Mouse (Mus musculus) forebrain, embryonic 16.5 days (tissue): ENCODE data around the gene Urb1. TPM values are rescaled to one million over a fixed set of nuclear protein-coding genes. Genes with fewer than 3 reads are reported as not detected.
A peak's percentile ranks its signal among the peaks of the same experiment; 100 is the strongest.

Source experiments
- ATAC-seq: fragments of 200-750 bp; cut with Nextera tagmentation; 2 replicates; pipeline ENCODE4 v1.8.0; 2017; ENCODE audit warnings: mild to moderate bottlenecking, moderate library complexity
- H3K27ac ChIP-seq: fragments of 300-500 bp; sonication (generic); 2 replicates; pipeline ENCODE4 v1.5.1; 2014; ENCODE audit warnings: low read length, control low read depth
- H3K27me3 ChIP-seq: fragments of 300-500 bp; sonication (generic); replicated peaks from 2 replicates; pipeline ENCODE4 v1.6.1; 2014; ENCODE audit warnings: low read length; ENCODE audit not compliant: control insufficient read depth, insufficient read depth
- H3K36me3 ChIP-seq: fragments of 300-500 bp; sonication (generic); 2 replicates; pipeline ENCODE4 v1.6.1; 2014; ENCODE audit not compliant: control insufficient read depth, insufficient read depth
- H3K4me1 ChIP-seq: fragments of 300-500 bp; sonication (generic); replicated peaks from 2 replicates; pipeline ENCODE4 v1.6.1; 2014; ENCODE audit warnings: low read length; ENCODE audit not compliant: control insufficient read depth, insufficient read depth
- H3K4me2 ChIP-seq: fragments of 300-500 bp; sonication (generic); 2 replicates; pipeline ENCODE4 v1.6.1; 2014; ENCODE audit warnings: mild to moderate bottlenecking, low read length, control low read depth
- H3K4me3 ChIP-seq: fragments of 300-500 bp; sonication (generic); replicated peaks from 2 replicates; pipeline ENCODE4 v1.5.1; 2014; ENCODE audit warnings: mild to moderate bottlenecking, low read length, control low read depth
- H3K9ac ChIP-seq: fragments of 300-500 bp; sonication (generic); replicated peaks from 2 replicates; pipeline ENCODE4 v1.6.1; 2014; ENCODE audit warnings: low read depth, low read length, control low read depth
- H3K9me3 ChIP-seq: fragments of 300-500 bp; sonication (generic); 2 replicates; pipeline ENCODE4 v1.6.1; 2016; ENCODE audit warnings: low read length; ENCODE audit not compliant: control insufficient read depth
- WGBS: fragments of 180-500 bp; shearing (Covaris S2); extraction: QIAGEN DNeasy Blood & Tissue Kit; methylation state at CpG from one replicate; pipeline ENCODE4 v1.1.7; 2014; 5-methylcytosine and 5-hydroxymethylcytosine counted together
- polyA plus RNA-seq: library from polyadenylated mRNA; unstranded; fragments of >200 nt; fragmentation: Nextera tagmentation; extraction: Ambion mirVana; gene quantifications from 2 replicates; pipeline ENCODE4 v1.2.1, GENCODE M21; 2015

Gene Urb1
- polyA plus RNA-seq, 1 experiment from 2014 or later = 11.7 TPM

- Histone ChIP-seq H3K4me2 (no peak overlapping the region), H3K4me3 (no peak overlapping the region), H3K27ac (no peak overlapping the region), H3K9ac (no peak overlapping the region), H3K36me3 (no peaks in the 10 kb centered on the region), H3K4me1 (peaks cover 26% of the 10 kb centered on the region), H3K9me3 (no peaks in the 10 kb centered on the region), H3K27me3 (no peaks in the 10 kb centered on the region)
- peak; percentile 54 for ATAC-seq
- 10% methylated on average over 9 of the region's 9 CpGs for WGBS
These were observed 32.0 kb upstream of the Urb1 start for GRCm38 (mm10) chr16:90842164-90842563.

DNA sequence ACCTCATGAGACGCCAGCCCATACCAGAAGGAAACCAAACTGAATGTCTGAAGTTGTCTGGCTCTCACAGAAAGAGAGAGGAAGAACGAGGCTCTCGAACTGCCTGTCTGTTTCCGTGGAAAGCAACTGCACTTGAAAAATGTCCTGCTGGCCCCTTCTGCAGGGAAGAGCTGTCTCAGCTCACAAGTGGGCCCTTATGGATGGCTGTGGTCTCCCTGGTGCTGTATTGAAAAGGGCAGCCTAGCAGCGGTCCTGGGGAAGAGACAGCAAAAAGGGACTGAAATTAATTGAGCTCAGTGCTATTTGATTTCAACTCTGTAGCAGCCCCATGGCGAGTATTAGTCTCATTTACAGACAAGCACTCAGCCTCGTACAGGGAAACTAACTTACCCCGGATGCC, 27.2 kb upstream of the Urb1 start:
- no peaks in the 10 kb centered on the region for H3K9me3 ChIP-seq
- H3K4me1 ChIP-seq = peaks cover 16% of the 10 kb centered on the region
- no peak overlapping the region for H3K27ac ChIP-seq
- no peaks in the 10 kb centered on the region for H3K36me3 ChIP-seq
- H3K4me2 ChIP-seq = no peak overlapping the region
- no peak overlapping the region for H3K9ac ChIP-seq
- H3K4me3 ChIP-seq = no peak overlapping the region
- WGBS = 53% methylated on average over 8 of the region's 8 CpGs
- no peaks in the 10 kb centered on the region for H3K27me3 ChIP-seq
- ATAC-seq = no peak

- H3K9ac ChIP-seq = no peak overlapping the region
- peak overlapping the region; percentile 28 for H3K4me2 ChIP-seq
- ATAC-seq = no peak
These were observed 23.0 kb upstream of the Urb1 start for GRCm38 (mm10) chr16:90833041-90833791.

DNA sequence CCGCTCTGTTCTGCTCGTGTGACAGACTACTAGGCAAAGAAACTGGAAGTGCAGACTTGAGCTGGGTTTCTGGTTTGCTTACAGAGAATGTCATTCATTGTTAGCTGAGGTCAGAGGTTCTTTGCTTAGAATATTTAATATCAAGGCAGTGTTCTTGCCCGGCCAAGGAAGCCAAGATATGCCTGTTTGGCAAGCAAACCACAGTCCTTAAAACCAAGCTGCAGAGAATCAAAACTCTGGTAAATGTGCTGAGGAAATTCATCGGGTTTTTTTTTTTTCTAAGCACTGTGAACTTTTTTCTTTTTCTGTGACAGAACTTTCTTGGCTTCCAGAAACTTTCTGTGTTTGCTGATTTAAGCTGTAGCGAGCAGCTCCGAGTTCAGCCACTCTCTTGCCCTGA, 22.3 kb upstream of the Urb1 start:
- 30% methylated on average over 6 of the region's 6 CpGs for WGBS
- Histone ChIP-seq H3K4me1 (peaks cover 31% of the 10 kb centered on the region), H3K27me3 (peaks cover 3% of the 10 kb centered on the region; the same call in 1 of the 2 replicates), H3K4me2 (peak overlapping the region; percentile 84), H3K9me3 (no peaks in the 10 kb centered on the region), H3K4me3 (no peak overlapping the region; the same call in 1 of the 2 replicates), H3K36me3 (no peaks in the 10 kb centered on the region), H3K9ac (no peak overlapping the region), H3K27ac (no peak overlapping the region)
- ATAC-seq = no peak

More at GRCm38 (mm10) chr16:90833041-90833791, 23.0 kb upstream of the Urb1 start:
- H3K9me3 ChIP-seq = no peaks in the 10 kb centered on the region
- WGBS = 22% methylated on average over 9 of the region's 9 CpGs
- peaks cover 31% of the 10 kb centered on the region for H3K4me1 ChIP-seq
- H3K4me3 ChIP-seq = no peak overlapping the region
- no peaks in the 10 kb centered on the region for H3K36me3 ChIP-seq
- H3K27ac ChIP-seq = no peak overlapping the region
- peaks cover 3% of the 10 kb centered on the region; the same call in 1 of the 2 replicates for H3K27me3 ChIP-seq

DNA sequence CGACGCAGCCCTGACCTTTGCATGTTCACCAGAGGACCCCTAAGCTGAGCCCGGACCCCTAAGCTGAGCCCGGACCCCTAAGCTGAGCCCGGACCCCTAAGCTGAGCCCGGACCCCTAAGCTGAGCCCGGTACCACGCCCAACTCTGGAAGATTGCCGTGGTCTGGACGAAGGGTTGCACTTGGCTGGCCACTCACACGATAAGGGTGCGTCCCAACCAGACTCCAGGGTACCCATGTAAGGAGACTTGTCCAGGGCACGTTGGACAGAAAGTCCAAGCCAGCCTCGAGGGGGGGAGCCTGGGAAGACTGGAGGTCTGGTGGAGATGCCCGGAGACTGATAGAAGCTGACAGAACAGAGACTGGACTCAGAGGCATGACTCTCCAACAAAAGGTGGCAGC, 21.5 kb upstream of the Urb1 start:
- H3K27me3 ChIP-seq = peaks cover 3% of the 10 kb centered on the region; the same call in 1 of the 2 replicates

DNA sequence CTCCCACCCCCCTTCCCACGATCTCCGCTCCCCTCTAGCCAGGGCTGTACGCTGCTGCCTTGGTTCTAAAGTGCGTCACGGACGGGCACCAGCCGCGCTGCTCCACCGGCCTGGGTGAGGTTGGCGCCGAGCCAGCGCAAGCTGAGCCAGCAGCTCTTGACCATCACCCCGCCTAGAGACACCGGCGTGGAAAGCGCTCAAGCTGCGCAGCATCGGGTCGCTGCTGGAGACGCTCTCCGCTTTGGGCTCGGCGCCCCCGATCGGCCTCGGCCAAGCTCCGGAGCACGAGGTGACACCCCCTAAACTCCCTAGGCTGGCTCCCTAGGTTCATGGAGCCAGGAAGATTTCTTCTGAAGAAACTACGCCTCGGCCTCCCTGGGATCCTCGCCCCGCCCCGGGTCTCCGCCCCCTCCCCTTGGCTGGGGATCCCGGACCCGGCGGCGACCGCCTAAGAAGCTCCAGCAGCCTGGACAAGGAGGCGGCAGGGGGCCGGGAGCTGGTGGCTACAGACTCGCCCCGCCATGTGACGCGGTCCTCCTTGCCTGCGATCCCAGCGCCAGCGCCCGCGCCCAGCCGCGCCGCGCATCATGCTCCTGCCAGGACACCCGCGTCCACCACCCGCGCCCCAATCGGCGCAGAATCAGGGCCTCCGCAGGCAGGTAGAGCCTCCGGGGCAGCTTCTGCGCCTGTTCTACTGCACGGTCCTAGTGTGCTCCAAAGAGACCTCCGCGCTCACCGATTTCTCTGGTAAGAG, 20.6 kb upstream of the Urb1 start:
- peak overlapping the region; percentile 65 for H3K9ac ChIP-seq
- no peaks in the 10 kb centered on the region for H3K9me3 ChIP-seq
- peaks cover 3% of the 10 kb centered on the region; the same call in 1 of the 2 replicates for H3K27me3 ChIP-seq
- no peaks in the 10 kb centered on the region for H3K36me3 ChIP-seq
- peak overlapping the region; percentile 84 for H3K4me2 ChIP-seq
- peak overlapping the region; percentile 67 for H3K4me3 ChIP-seq
- peak; percentile 66 for ATAC-seq
- WGBS = under 1% methylated on average over 66 of the region's 67 CpGs
- peak overlapping the region; percentile 21; the same call in 1 of the 2 replicates for H3K27ac ChIP-seq
- peaks cover 31% of the 10 kb centered on the region for H3K4me1 ChIP-seq

More for the DNA sequence above, 21.5 kb upstream of the Urb1 start:
- 19% methylated on average over 15 of the region's 15 CpGs for WGBS
- no peaks in the 10 kb centered on the region for H3K9me3 ChIP-seq
- peaks cover 31% of the 10 kb centered on the region for H3K4me1 ChIP-seq
- peak overlapping the region; percentile 67 for H3K4me3 ChIP-seq
- no peak overlapping the region; the same call in 1 of the 2 replicates for H3K9ac ChIP-seq
- no peak overlapping the region for H3K27ac ChIP-seq
- no peak for ATAC-seq
- no peaks in the 10 kb centered on the region for H3K36me3 ChIP-seq
- peak overlapping the region; percentile 84 for H3K4me2 ChIP-seq

- Histone ChIP-seq H3K9me3 (no peaks in the 10 kb centered on the region), H3K4me1 (peaks cover 31% of the 10 kb centered on the region), H3K4me3 (peak overlapping the region; percentile 67), H3K27ac (peak overlapping the region; percentile 21; the same call in 1 of the 2 replicates), H3K9ac (peak overlapping the region; percentile 65), H3K4me2 (peak overlapping the region; percentile 84), H3K36me3 (no peaks in the 10 kb centered on the region), H3K27me3 (peaks cover 3% of the 10 kb centered on the region; the same call in 1 of the 2 replicates)
- under 1% methylated on average over 42 of the region's 45 CpGs for WGBS
- peak; percentile 89 for ATAC-seq
These were observed 19.9 kb upstream of the Urb1 start for GRCm38 (mm10) chr16:90829894-90830685.

GRCm38 (mm10) chr16:90829136-90829535, 18.9 kb upstream of the Urb1 start:
- H3K27ac ChIP-seq = no peak overlapping the region
- peaks cover 3% of the 10 kb centered on the region; the same call in 1 of the 2 replicates for H3K27me3 ChIP-seq
- H3K36me3 ChIP-seq = no peaks in the 10 kb centered on the region
- H3K4me3 ChIP-seq = no peak overlapping the region
- WGBS = 79% methylated on average over 7 of the region's 7 CpGs
- no peak for ATAC-seq
- no peak overlapping the region for H3K4me2 ChIP-seq
- H3K9ac ChIP-seq = no peak overlapping the region
- H3K4me1 ChIP-seq = peaks cover 28% of the 10 kb centered on the region
- H3K9me3 ChIP-seq = no peaks in the 10 kb centered on the region
